Mouse (Mus musculus): ENCODE data around the gene Tas1r1. TPM values are rescaled to one million over a fixed set of nuclear protein-coding genes. Genes with fewer than 3 reads are reported as not detected.

Tas1r1 gene
- 0.11 TPM in 1 of 2 replicates, not detected in the other for polyA plus RNA-seq (2015; fragmentation: Nextera tagmentation; extraction: Ambion mirVana)

DNA sequence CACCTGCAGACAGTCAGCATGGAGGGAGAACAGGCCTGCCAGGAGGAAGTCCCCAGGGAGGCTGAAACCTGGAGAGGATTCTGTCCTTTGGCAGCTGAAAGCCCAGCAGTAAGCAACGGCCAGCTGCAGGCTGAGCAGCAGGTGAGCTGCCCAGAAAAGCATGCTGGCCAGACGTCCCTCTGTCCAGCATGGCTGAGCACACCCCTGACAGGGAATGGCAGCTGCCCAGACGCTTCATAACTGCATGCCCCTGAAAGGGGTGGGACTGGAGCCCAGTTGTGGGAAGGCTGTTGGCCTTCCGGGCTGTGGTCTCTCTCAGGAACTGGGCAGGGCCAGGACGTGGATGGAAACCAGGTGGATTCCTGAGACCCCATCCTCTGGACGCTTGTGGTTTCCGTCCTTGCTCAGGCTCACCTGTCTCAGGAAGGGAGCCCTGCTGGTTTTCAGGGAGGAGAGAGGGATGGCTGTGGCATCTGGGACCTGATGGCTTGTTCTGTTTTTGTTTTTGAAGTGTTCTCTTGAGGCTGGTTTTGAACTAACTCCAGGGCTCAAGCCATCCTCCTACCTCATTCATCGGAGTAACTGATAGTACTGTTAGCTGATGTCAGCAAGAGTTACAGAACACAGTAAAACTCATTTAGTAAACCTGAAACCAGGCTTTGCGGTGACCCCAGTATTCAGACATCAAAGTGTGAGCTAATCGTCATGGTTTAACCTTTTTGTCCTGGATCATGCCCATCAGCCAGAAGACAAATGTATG is at the start of gene Tas1r1:
TSS of gene Tas1r1 (minus strand) at position 344 of the 760 bp plus-strand sequence.
- no peak for ATAC-seq (ENCODE audit: extremely low read depth, insufficient number of reproducible peaks, low FRiP score, low TSS enrichment)
- 38% methylated on average over 10 of the region's 10 CpGs for WGBS
- Histone ChIP-seq H3K4me2 (peak within 1 kb of the TSS; percentile 99), H3K9ac (peak within 1 kb of the TSS; percentile 90), H3K9me3 (no peaks in the 10 kb centered on the region), H3K4me3 (peak within 1 kb of the TSS; percentile 90), H3K27ac (replicated peaks) (no peak within 1 kb of the TSS), H3K4me1 (peaks cover 14% of the 10 kb centered on the region), H3K27me3 (replicated peaks) (peaks cover 3% of the 10 kb centered on the region; the same call in 1 of the 2 replicates), H3K36me3 (peaks cover 25% of the 10 kb centered on the region)

- H3K27ac ChIP-seq (replicated peaks), result no peak overlapping the region
- H3K9me3 ChIP-seq, result 0 out of 2 replicates have a peak, but pooled peaks cover 3% of the 10 kb centered on the region
- peak overlapping the region; percentile 91 for H3K4me2 ChIP-seq
- no peak for ATAC-seq (ENCODE audit: extremely low read depth, insufficient number of reproducible peaks, low FRiP score, low TSS enrichment)
- peaks cover 3% of the 10 kb centered on the region; the same call in 1 of the 2 replicates for H3K36me3 ChIP-seq
- H3K4me3 ChIP-seq, result peak overlapping the region; percentile 87; the same call in 1 of the 2 replicates
- peak overlapping the region; percentile 92 for H3K9ac ChIP-seq
- 48% methylated on average over 4 of the region's 4 CpGs for WGBS
- H3K4me1 ChIP-seq, result peaks cover 43% of the 10 kb centered on the region
- peaks cover 14% of the 10 kb centered on the region; the same call in 1 of the 2 replicates for H3K27me3 ChIP-seq (replicated peaks)
Measured at GRCm38 (mm10) chr4:152088133-152088532, 49.8 kb upstream of the Tas1r1 start.

DNA sequence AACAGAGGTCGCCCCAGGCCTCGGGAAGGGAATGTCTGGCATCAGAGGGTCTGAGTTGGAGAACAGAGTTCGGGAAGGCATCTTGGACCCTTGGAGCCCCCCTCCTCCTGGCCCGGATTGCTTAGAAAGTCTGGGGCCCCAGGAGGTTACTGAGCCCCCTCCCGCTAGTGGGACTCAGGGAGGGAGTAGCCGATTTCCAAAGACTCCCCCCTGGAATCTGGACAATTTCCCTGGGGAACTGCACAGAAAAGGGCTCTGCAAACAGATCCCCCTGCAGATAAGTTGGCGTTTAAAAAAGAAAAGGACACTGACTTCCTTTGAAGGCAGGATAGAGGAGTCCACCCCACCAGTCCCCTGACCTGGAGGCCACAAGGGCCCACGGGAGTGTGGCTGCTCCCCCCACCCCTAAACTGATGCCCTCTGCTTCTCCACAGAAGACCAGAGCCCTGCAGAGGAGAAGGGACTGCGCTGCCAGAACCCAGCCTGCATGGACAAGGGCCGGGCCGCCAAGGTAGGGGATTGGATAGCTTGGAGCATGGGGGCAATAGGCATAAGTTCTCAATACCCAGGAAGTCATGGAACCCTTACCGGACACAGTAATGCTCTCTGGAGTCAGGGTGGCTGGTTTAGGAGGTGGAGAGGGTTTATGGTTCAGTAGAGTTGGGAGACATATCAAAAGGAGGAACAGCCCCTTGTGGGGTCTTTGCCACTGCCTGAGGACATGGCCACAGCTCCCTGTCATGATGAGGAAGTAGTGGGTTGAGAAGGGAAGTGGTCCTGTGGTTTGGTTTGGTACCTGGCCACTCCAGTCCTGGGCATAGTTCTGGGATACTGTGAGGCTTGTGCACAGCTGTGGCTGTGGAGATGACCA is 49.1 kb upstream of the Tas1r1 start:
- Histone ChIP-seq H3K9me3 (0 out of 2 replicates have a peak, but pooled peaks cover 3% of the 10 kb centered on the region), H3K4me1 (peaks cover 36% of the 10 kb centered on the region), H3K27me3 (replicated peaks) (peaks cover 14% of the 10 kb centered on the region; the same call in 1 of the 2 replicates), H3K4me3 (peak overlapping the region; percentile 87), H3K36me3 (peaks cover 3% of the 10 kb centered on the region; the same call in 1 of the 2 replicates), H3K9ac (peak overlapping the region; percentile 92), H3K27ac (replicated peaks) (peak overlapping the region; percentile 61; the same call in 1 of the 2 replicates), H3K4me2 (peak overlapping the region; percentile 91)
- 7% methylated on average over 12 of the region's 12 CpGs for WGBS
- no peak for ATAC-seq (ENCODE audit: extremely low read depth, insufficient number of reproducible peaks, low FRiP score, low TSS enrichment)

DNA sequence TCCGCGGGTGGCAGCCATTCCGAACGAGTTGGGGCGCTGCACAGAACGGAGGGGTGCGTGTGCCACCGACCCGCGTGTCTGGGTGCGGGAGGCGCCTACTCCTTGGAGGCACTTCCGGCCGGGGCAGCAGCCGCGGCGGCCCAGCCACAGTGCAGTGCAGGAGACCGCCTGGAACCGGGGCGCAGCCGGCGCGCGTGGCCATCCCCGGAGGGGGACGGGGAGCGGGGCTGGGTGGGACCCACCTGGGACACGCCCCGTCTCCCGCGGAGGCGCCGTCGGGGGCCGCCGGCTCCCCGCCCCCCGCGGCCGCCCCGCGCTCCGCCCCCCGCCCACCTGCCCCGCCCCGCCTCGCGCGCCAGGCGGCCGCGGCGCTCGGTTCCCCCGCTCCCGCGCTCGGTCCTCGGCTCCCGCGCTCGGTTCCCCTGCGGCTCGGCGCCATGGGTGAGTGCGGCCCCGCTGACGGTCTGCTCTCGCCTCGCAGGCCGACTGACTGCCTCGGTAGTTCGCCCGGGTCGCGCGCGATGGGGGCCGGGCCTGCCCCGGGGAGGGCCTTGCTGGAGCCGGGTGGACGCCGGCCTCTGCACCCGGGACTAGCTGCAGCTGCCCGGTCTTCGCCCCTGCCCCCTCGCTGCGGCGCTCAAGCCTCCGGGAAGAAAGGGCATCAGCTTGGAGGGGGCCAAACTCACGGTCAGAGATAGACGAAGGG is 48.3 kb upstream of the Tas1r1 start:
- Histone ChIP-seq H3K4me1 (peaks cover 32% of the 10 kb centered on the region), H3K27ac (replicated peaks) (peak overlapping the region; percentile 61; the same call in 1 of the 2 replicates), H3K4me3 (peak overlapping the region; percentile 87), H3K36me3 (peaks cover 3% of the 10 kb centered on the region; the same call in 1 of the 2 replicates), H3K9me3 (0 out of 2 replicates have a peak, but pooled peaks cover 3% of the 10 kb centered on the region), H3K4me2 (peak overlapping the region; percentile 91), H3K9ac (peak overlapping the region; percentile 92), H3K27me3 (replicated peaks) (peaks cover 14% of the 10 kb centered on the region; the same call in 1 of the 2 replicates)
- under 1% methylated on average over 48 of the region's 92 CpGs for WGBS
- peak; percentile 79 for ATAC-seq (ENCODE audit: extremely low read depth, insufficient number of reproducible peaks, low FRiP score, low TSS enrichment)

DNA sequence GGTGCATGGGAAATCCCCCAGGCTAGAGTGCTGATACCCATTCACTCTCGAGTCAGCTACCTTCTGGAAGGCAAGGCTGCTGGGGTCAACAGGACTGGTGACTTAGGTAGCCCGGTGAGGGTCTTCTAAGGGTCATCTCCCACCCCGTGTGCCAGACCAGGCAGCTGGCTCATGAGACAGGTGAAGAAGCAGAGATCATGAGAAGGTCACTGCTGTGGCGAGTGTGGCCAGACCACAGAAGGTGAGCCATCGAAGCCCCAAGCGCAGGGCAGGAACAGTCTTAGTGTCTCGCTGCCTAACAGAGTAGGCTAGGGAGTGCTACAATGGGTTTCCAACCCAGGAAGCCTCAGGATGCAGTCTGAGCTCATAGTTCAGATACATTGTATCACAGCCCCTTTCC is 46.2 kb upstream of the Tas1r1 start:
- peaks cover under 1% of the 10 kb centered on the region; the same call in 1 of the 2 replicates for H3K36me3 ChIP-seq
- no peak overlapping the region for H3K4me2 ChIP-seq
- 0 out of 2 replicates have a peak, but pooled peaks cover 3% of the 10 kb centered on the region for H3K9me3 ChIP-seq
- H3K4me3 ChIP-seq, result no peak overlapping the region
- H3K9ac ChIP-seq, result no peak overlapping the region
- 75% methylated on average over 7 of the region's 7 CpGs for WGBS
- ATAC-seq (ENCODE audit: extremely low read depth, insufficient number of reproducible peaks, low FRiP score, low TSS enrichment), result no peak
- peaks cover 14% of the 10 kb centered on the region; the same call in 1 of the 2 replicates for H3K27me3 ChIP-seq (replicated peaks)
- peaks cover 24% of the 10 kb centered on the region for H3K4me1 ChIP-seq
- no peak overlapping the region for H3K27ac ChIP-seq (replicated peaks)

DNA sequence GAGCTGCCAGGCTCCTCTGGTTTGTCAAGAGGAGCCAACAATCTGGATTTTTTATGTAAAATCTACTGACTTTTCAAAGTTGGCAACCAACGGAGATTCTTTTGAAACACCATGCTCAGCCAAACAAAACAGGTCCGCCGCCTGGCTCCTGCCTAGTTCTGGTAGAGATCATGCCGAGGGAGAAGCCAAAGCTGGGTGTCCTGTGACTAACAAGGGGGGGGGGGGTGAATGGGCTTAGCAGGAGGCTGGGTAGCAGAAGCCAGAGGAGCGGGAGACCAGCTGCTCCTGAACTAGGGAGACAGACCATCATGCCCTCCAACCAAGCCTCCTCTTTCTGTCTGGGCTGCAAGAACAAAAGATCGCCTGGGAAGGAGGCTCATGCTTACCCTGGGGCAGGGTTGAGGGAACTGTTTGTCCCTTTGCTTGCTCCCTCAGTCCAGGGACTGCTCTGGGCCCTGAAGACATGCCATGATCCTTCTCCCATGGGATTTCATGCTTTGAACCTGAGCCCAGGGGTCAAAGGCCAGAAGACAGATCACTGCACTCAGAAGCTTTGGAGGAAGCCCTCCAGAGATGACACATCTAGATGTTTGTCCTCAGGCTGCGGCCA is 45.3 kb upstream of the Tas1r1 start:
- Histone ChIP-seq H3K36me3 (no peaks in the 10 kb centered on the region), H3K27ac (replicated peaks) (no peak overlapping the region), H3K4me1 (peaks cover 18% of the 10 kb centered on the region), H3K9me3 (0 out of 2 replicates have a peak, but pooled peaks cover 3% of the 10 kb centered on the region), H3K27me3 (replicated peaks) (peaks cover 14% of the 10 kb centered on the region; the same call in 1 of the 2 replicates), H3K4me3 (no peak overlapping the region), H3K9ac (no peak overlapping the region), H3K4me2 (no peak overlapping the region)
- WGBS, result 67% methylated on average over 7 of the region's 7 CpGs
- ATAC-seq (ENCODE audit: extremely low read depth, insufficient number of reproducible peaks, low FRiP score, low TSS enrichment), result no peak

GRCm38 (mm10) chr4:152079931-152080330 is 41.6 kb upstream of the Tas1r1 start:
- Histone ChIP-seq H3K4me2 (no peak overlapping the region), H3K9me3 (no peaks in the 10 kb centered on the region), H3K27ac (replicated peaks) (no peak overlapping the region), H3K4me1 (no peaks in the 10 kb centered on the region), H3K4me3 (no peak overlapping the region), H3K9ac (no peak overlapping the region), H3K27me3 (replicated peaks) (peaks cover 4% of the 10 kb centered on the region; the same call in 1 of the 2 replicates), H3K36me3 (no peaks in the 10 kb centered on the region)
- ATAC-seq (ENCODE audit: extremely low read depth, insufficient number of reproducible peaks, low FRiP score, low TSS enrichment), result no peak
- WGBS, result 55% methylated on average over 7 of the region's 7 CpGs

DNA sequence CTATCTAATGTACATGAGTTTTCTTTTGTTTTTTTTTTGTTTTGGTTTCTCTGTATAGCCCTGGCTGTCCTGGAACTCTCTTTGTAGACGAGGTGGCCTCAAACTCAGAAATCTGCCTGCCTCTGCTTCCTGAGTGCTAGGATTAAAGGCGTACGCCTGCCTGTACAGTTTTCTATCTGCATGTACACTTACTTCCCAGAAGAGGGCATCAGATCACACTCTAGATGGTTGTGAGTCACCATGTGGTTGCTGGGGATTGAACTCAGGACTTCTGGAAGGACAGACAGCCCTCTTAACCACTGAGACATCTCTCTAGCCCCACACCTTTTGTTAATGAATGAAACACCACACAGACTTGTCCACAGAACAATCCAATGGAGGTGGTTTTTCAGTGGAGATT is 40.9 kb upstream of the Tas1r1 start:
- WGBS, result 84% methylated on average over 3 of the region's 3 CpGs
- Histone ChIP-seq H3K27me3 (replicated peaks) (0 out of 2 replicates have a peak, but pooled peaks cover 3% of the 10 kb centered on the region), H3K4me2 (no peak overlapping the region), H3K9me3 (no peaks in the 10 kb centered on the region), H3K4me3 (no peak overlapping the region), H3K9ac (no peak overlapping the region), H3K4me1 (no peaks in the 10 kb centered on the region), H3K27ac (replicated peaks) (no peak overlapping the region), H3K36me3 (no peaks in the 10 kb centered on the region)
- ATAC-seq (ENCODE audit: extremely low read depth, insufficient number of reproducible peaks, low FRiP score, low TSS enrichment), result no peak

- Histone ChIP-seq H3K36me3 (no peaks in the 10 kb centered on the region), H3K9ac (no peak overlapping the region), H3K4me2 (no peak overlapping the region), H3K27me3 (replicated peaks) (no peaks in the 10 kb centered on the region), H3K9me3 (no peaks in the 10 kb centered on the region), H3K4me3 (no peak overlapping the region), H3K27ac (replicated peaks) (no peak overlapping the region), H3K4me1 (no peaks in the 10 kb centered on the region)
- ATAC-seq (ENCODE audit: extremely low read depth, insufficient number of reproducible peaks, low FRiP score, low TSS enrichment), result no peak
- WGBS, result 87% methylated on average over 10 of the region's 10 CpGs
Measured at GRCm38 (mm10) chr4:152078105-152078530, 39.8 kb upstream of the Tas1r1 start.

- Histone ChIP-seq H3K9me3 (no peaks in the 10 kb centered on the region), H3K27ac (replicated peaks) (no peak overlapping the region), H3K4me3 (no peak overlapping the region), H3K4me1 (peaks cover 7% of the 10 kb centered on the region), H3K4me2 (no peak overlapping the region), H3K27me3 (replicated peaks) (no peaks in the 10 kb centered on the region), H3K36me3 (no peaks in the 10 kb centered on the region), H3K9ac (no peak overlapping the region)
- 80% methylated on average over 9 of the region's 9 CpGs for WGBS
- no peak for ATAC-seq (ENCODE audit: extremely low read depth, insufficient number of reproducible peaks, low FRiP score, low TSS enrichment)
Measured at GRCm38 (mm10) chr4:152077191-152077590, 38.8 kb upstream of the Tas1r1 start.
